ENCODE assay signal across 20 mouse cellular contexts in genomic region chr9:17257148-17257547, GRCm38 (mm10).
"Had no signal": no experiment of that assay in that cellular context is flagged by ENCODE, and none has a peak within 500 bp of the region (broad histone marks: within the 10 kb centered on the region; RNA-seq: fewer than 3 reads in every experiment).

No protein-coding gene starts in this region.

- H3K9ac ChIP-seq: limb, embryonic 13.5 days; liver, embryonic 12.5 days; liver, embryonic 15.5 days; lung, embryonic 15.5 days; stomach, embryonic 15.5 days had no signal

- H3K4me1 ChIP-seq: limb, embryonic 10.5 days; limb, embryonic 13.5 days; liver, embryonic 12.5 days; liver, embryonic 15.5 days; lung, embryonic 15.5 days; megakaryocyte, embryonic 14.5 days; midbrain, embryonic 10.5 days; stomach, embryonic 15.5 days had no signal

- H3K27me3 ChIP-seq: limb, embryonic 13.5 days; liver, embryonic 12.5 days; liver, embryonic 15.5 days; lung, embryonic 15.5 days; megakaryocyte, embryonic 14.5 days; stomach, embryonic 15.5 days had no signal

- H3K36me3 ChIP-seq: limb, embryonic 10.5 days; limb, embryonic 13.5 days; liver, embryonic 12.5 days; liver, embryonic 15.5 days; lung, embryonic 15.5 days; midbrain, embryonic 10.5 days; stomach, embryonic 15.5 days had no signal

- H3K4me3 ChIP-seq: layer of hippocampus, adult 2 months; limb, embryonic 10.5 days; limb, embryonic 13.5 days; liver, embryonic 12.5 days; liver, embryonic 15.5 days; lung, embryonic 15.5 days; megakaryocyte, embryonic 14.5 days; midbrain, embryonic 10.5 days; stomach, embryonic 15.5 days had no signal

- DNase-seq: kidney, postnatal 25 days; layer of hippocampus, adult 9-11 months; liver; lung, adult 18-20 months; lung, postnatal 10 days; lung, postnatal 36 days; midbrain, embryonic 14.5 days; right cerebral cortex, postnatal 25 days; spleen, adult 18-20 months; thymus, postnatal 36 days had no signal

- H3K4me2 ChIP-seq: limb, embryonic 13.5 days; liver, embryonic 12.5 days; liver, embryonic 15.5 days; lung, embryonic 15.5 days; stomach, embryonic 15.5 days had no signal

- ATAC-seq: liver, embryonic 12.5 days had no signal

- H3K27ac ChIP-seq: kidney, postnatal 0 days; layer of hippocampus, adult 2 months; limb, embryonic 10.5 days; limb, embryonic 13.5 days; liver, embryonic 12.5 days; liver, embryonic 15.5 days; lung, embryonic 15.5 days; midbrain, embryonic 10.5 days; stomach, embryonic 15.5 days had no signal

- H3K9me3 ChIP-seq: limb, embryonic 10.5 days; limb, embryonic 13.5 days; liver, embryonic 12.5 days; liver, embryonic 15.5 days; lung, embryonic 15.5 days; megakaryocyte, embryonic 14.5 days; midbrain, embryonic 10.5 days; stomach, embryonic 15.5 days had no signal
